Mouse (Mus musculus): ENCODE measurements around the gene Nr4a1.

Nr4a1 gene

GRCm38 (mm10) chr15:101256463-101257206 lies 2.6 kb downstream of the Nr4a1 start:
- no peak for DNase-seq (ENCODE audit: low read depth)

- DNase-seq (ENCODE audit: low read depth), result no peak
These were observed 4.4 kb downstream of the Nr4a1 start for GRCm38 (mm10) chr15:101258420-101258819.

GRCm38 (mm10) chr15:101259922-101260321 lies 5.9 kb downstream of the Nr4a1 start:
- no peak for DNase-seq (ENCODE audit: low read depth)

GRCm38 (mm10) chr15:101260387-101260786 lies 6.3 kb downstream of the Nr4a1 start:
- peak; percentile 57 for DNase-seq (ENCODE audit: low read depth)

GRCm38 (mm10) chr15:101260874-101261622 lies 7.0 kb downstream of the Nr4a1 start:
- no peak for DNase-seq (ENCODE audit: low read depth)

GRCm38 (mm10) chr15:101262502-101262901 lies 8.4 kb downstream of the Nr4a1 start:
- no peak for DNase-seq (ENCODE audit: low read depth)

- DNase-seq (ENCODE audit: low read depth), result peak; percentile 66
These were observed 12.3 kb downstream of the Nr4a1 start for GRCm38 (mm10) chr15:101266132-101266963.

GRCm38 (mm10) chr15:101267053-101268032 lies 13.3 kb downstream of the Nr4a1 start:
- no peak for DNase-seq (ENCODE audit: low read depth)

- DNase-seq (ENCODE audit: low read depth), result no peak
These were observed 16.2 kb downstream of the Nr4a1 start for GRCm38 (mm10) chr15:101270101-101270820.

GRCm38 (mm10) chr15:101271107-101271506 lies 17.0 kb downstream of the Nr4a1 start:
- no peak for DNase-seq (ENCODE audit: low read depth)

GRCm38 (mm10) chr15:101271513-101271912 lies 17.4 kb downstream of the Nr4a1 start:
- no peak for DNase-seq (ENCODE audit: low read depth)

GRCm38 (mm10) chr15:101274380-101274779 lies 20.3 kb downstream of the Nr4a1 start:
- DNase-seq (ENCODE audit: low read depth), result no peak

- no peak for DNase-seq (ENCODE audit: low read depth)
These were observed 23.4 kb downstream of the Nr4a1 start for GRCm38 (mm10) chr15:101277351-101277899.

GRCm38 (mm10) chr15:101278589-101278988 lies 24.5 kb downstream of the Nr4a1 start:
- DNase-seq (ENCODE audit: low read depth), result no peak

- DNase-seq (ENCODE audit: low read depth), result no peak
These were observed 25.4 kb downstream of the Nr4a1 start for GRCm38 (mm10) chr15:101279430-101279999.

GRCm38 (mm10) chr15:101282471-101282870 lies 28.4 kb downstream of the Nr4a1 start:
- no peak for DNase-seq (ENCODE audit: low read depth)

GRCm38 (mm10) chr15:101283183-101283910 lies 29.3 kb downstream of the Nr4a1 start:
- no peak for DNase-seq (ENCODE audit: low read depth)

- DNase-seq (ENCODE audit: low read depth), result peak; percentile 62
These were observed 30.1 kb downstream of the Nr4a1 start, which contains the start of gene Atg101 for GRCm38 (mm10) chr15:101283911-101284750. TSS of gene Atg101 (plus strand) at chr15:101284272.

Measured in fibroblast of lung, adult 2 months (primary cell).